Mouse (Mus musculus): ENCODE results near the gene Insr. TPM values are rescaled to one million over a fixed set of nuclear protein-coding genes. Genes with fewer than 3 reads are reported as not detected.
A peak's percentile ranks its signal among the peaks of the same experiment; 100 is the strongest.
"Not testable (repeated sequence)": the region's sequence is repeated elsewhere in the genome, so short reads cannot be mapped to it uniquely, and the experiment has no call there.

Gene Insr
- total RNA-seq, 2 experiments from 2014 or later: 44.5 to 47.6 TPM

DNA sequence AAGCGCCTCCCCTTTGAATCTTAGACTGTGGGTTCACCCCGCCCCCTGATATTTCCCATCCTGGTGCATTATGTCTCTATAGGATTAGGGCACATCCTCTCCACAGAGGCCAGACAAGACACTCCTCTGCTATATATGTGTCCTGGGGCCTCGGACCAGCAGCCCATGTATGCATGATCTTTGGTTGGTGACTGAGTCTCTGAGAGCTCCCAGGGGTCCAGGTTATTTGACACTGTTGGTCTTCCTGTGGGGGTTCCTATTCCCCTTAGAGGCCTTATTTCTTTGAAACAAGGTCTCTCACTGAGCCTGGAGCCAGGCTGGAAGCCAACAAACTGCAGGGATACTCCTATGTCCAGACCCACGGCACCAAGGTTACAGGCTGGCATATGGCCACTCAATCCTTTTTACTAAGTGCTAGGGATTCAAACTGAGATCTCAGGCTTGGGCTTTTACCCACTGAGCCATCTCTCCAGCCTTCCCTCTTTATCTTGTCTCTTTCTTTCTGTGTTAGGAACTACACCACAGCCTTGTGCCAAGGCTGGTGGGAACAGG is 62.8 kb downstream of the Insr start:
- DNase-seq (ENCODE audit: extremely low spot score in 1 of 2, low spot score in 2 of 2): peak in 1 of 2 experiments; percentile 59
- intact Hi-C loops (cut with DNase I): no loop called here

DNA sequence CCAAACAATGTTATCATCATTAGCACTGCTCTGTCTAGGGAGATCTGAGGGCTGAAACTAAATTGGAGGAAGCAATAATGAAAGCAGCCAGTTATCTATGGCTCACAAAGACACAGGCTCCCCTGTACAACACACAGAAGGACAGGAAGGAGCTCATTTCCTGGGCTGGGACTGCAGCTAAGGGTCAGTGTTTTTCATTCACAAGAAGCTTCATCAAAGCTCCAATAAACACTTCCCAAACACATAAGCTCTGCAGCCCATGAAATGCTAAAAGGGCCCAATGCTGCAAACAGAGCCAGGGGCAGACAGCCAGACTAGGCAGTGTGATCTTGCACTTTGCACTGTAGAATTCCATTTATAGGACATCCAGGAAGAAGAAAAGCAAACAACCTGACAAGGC is 63.9 kb downstream of the Insr start:
- intact Hi-C loops (cut with DNase I): no loop called here
- peak in 1 of 2 experiments; percentile 77 for DNase-seq (ENCODE audit: extremely low spot score in 1 of 2, low spot score in 2 of 2)

DNA sequence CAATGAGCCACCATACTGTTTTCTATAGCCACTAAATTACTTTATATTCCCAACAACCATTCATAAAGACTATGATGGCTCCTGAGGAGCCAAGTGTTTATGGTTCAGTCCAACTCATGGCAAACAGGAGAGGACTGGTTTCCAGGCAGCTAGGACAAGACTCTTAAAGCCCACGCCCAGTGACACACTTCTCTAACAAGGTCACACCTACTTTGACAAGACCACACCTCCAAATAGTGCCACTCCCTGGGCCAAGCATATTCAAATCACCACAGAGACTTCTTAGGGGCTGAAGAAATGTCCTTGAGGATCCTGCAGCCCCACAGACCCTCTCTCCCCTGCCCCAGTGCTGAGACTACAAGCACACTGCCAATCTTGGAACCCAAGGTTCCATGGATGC is 64.8 kb downstream of the Insr start:
- intact Hi-C loops (cut with DNase I): no loop called here
- DNase-seq (ENCODE audit: extremely low spot score in 1 of 2, low spot score in 2 of 2): no peak

DNA sequence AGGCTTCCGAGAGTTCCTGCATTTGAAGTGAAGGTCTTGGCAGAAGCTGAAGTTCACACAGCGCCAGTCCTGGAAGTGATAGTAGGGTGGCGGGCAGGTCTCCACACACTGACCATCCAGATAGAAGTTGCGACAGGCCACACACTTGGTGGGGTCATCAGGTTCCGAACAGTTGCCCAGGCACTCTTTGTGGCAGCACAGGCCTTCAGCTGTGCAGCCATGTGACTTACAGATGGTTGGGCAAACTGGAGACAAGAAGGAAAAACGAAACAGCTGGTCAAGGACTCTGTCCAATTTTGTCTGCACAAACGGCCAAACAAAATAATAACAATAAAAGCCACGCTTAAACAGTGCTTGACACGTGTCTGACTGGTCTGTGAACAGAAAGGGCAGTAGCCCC is 68.0 kb downstream of the Insr start:
- intact Hi-C loops (cut with DNase I): no loop called here
- DNase-seq (ENCODE audit: extremely low spot score in 1 of 2, low spot score in 2 of 2): no peak

DNA sequence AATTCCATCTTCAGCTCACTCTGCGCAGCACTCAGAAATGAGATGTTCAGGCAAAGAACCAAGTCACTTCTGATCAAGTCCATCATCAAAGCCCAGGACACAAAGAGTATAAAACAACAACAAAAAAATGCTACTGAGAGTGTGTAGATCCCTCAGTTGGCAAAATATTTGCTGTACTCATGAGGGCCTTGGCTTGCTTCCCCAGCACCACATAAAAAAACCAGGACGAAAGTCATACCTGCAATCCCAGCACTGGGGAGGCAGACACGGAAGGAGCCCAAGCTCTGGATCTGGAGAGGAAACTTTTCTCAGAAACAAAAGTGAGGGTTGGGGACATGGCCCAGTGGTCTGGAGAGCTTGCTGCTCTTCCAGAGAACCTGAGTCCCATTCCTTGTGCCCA is 69.5 kb downstream of the Insr start:
- DNase-seq (ENCODE audit: extremely low spot score in 1 of 2, low spot score in 2 of 2): no peak
- intact Hi-C loops (cut with DNase I): no loop called here

DNA sequence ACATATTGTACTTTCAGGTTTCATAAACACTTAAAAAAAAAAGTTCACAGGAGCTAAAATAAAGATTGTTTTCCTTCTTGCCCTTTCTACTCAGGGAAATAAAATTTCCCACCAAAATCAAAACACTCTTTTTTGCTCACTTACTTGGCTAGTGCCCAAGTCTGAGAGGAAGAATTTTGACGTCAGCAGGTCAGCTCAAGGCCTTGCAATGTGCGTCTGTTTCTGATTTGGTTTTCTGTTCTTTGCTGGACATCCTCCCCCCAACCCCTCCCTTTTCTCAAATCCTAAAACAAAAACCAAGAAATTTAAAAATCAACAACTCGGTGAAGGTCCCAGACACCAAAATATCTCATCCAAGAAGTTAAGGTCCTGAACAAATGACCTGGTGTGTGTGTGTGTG is 70.1 kb downstream of the Insr start:
- intact Hi-C loops (cut with DNase I): no loop called here
- DNase-seq (ENCODE audit: extremely low spot score in 1 of 2, low spot score in 2 of 2): peak in 1 of 2 experiments; percentile 43

DNA sequence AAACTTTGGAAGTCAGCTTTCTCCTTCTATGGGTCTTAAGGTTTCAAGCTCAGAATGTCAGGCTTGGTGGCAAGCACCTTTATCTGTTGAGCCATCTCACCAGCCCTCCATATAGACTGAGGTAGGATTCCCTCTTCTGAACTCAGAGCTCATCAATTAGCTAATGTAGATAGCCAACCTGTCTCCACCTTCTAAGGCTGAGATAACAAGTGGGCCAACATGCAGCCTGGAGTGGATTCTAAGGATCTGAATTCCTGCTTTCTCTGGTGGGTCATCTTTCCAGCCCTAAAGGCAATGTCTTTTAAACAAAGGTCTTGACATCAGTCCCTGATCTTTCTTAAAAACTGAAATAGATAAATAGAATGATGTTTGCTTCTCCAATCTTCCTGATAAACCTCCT is 70.7 kb downstream of the Insr start:
- intact Hi-C loops (cut with DNase I): no loop called here
- no peak for DNase-seq (ENCODE audit: extremely low spot score in 1 of 2, low spot score in 2 of 2)

DNA sequence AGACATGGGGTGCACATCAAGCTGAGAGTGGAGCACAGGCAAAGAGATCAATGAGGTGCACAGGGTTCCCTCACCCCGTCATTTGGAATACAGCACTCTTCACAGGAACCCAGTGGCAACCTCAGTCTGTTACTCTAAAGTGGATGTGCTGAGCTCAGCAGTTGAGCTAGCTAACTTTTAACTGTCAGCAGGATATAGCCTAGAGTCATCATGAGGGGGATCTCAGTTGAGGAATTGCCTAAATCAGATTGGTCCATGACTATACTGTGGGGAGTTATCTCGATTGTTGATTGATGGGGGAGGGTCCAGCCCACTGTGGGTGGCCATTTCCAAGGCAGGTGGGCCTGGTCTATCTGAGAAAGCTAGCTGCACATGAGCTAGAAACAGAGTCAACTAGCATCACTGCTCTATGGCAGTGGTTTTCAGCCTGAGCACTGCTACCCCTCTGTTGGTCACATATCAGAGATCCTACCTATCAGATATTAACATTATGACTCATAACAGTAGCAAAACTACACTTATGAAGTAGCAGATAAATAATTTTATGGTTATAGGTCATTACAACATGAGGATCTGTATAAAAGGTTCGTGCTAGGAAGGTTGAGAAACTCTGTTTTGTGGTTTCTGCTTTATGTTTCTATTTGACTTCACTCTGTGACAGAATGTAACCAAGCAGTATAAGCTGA is 74.5 kb downstream of the Insr start:
- DNase-seq (ENCODE audit: extremely low spot score in 1 of 2, low spot score in 2 of 2): no peak
- intact Hi-C loops (cut with DNase I): no loop called here

DNA sequence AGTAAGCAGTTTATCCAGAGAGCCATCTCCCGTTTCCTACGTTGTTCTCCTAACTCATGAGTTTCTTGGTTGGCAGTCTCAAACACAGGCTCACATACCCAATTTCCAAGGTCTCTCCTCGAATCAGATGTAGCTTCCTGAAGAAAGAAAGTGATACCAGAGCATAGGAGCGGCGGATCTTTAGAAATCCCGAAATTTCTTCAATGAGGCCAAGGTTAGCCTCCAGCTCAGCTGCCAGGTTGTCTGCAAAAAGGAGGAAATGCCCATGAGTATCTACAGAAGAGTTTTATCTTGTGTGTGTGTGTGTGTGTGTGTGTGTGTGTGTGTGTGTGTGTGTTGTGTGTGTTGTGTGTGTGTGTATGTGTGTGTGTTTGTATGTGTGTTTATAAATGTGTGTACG is 76.6 kb downstream of the Insr start:
- intact Hi-C loops (cut with DNase I): no loop called here
- DNase-seq (ENCODE audit: extremely low spot score in 1 of 2, low spot score in 2 of 2): no peak

DNA sequence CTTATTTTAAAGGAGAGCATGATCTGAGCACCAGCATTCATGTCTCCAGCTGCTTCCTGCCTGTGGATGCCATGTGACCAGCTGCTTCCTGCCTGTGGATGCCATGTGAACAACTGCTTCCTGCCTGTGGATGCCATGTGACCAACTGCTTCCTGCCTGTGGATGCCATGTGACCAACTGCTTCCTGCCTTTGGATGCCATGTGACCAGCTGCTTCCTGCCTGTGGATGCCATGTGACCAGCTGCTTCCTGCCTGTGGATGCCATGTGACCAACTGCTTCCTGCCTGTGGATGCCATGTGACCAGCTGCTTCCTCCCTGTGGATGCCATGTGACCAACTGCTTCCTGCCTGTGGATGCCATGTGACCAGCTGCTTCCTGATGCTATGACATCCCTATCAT is 85.1 kb downstream of the Insr start:
- intact Hi-C loops (cut with DNase I); DNase-seq (ENCODE audit: extremely low spot score in 1 of 2, low spot score in 2 of 2): not testable (repeated sequence)

DNA sequence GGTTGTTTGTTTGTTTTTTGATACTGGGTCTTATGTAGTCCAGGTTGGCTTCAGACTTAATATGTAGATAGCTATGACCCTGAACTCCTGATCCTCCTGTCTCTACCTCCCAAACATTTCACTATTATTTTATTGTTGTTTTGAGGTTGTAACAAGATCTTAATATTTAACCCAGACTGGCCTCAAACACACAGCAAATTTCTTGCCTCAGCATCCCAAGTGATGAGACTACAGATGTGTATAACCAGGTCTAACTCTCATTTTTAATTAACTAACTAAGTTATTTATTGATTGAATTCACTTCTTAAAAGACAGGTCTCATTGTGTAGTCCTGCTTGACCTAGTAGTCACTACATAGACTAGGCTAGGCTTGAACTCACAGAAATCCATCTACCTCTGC is 88.4 kb downstream of the Insr start:
- intact Hi-C loops (cut with DNase I): no loop called here
- DNase-seq (ENCODE audit: extremely low spot score in 1 of 2, low spot score in 2 of 2): no peak

DNA sequence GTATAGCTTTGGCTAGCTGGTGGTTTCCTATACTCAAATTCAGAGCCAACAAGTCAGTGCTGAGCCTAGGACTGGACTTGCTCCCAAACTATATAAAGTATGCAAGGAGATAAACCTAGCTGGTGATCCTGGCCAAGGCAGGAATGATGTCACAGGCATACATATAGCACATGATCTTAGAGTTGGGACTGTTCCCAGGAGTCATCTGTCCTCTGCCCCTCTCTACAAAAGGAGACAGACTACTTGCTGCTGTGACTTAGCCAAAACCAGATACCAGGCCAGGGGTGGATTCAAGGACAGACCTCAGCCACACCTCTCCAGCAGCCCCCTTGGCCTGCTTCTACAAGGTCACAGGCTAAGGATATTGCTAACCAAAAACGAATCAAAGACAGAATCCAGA is 92.0 kb downstream of the Insr start:
- DNase-seq (ENCODE audit: extremely low spot score in 1 of 2, low spot score in 2 of 2): no peak
- intact Hi-C loops (cut with DNase I): loop anchor here (10.0 kb wide), 2 partner anchors 147 to 257 kb away; no protein-coding TSS in a partner anchor

DNA sequence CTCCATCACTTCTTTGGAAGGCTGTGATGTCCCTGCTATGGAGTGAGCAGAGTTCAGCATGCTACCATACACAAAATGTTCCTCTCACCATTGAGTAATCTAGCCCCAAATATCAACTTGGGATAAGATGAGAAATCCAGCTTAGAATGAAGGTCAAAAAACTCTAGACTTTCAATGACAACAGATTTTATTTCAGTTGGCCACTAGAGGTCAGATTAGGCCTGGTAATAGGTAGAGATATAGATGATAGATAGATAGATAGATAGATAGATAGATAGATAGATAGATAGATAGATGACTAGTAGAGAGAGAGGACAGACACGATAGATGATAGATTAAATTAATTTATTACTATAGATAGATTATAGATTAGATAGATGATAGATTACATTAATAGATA is 99.5 kb downstream of the Insr start:
- DNase-seq (ENCODE audit: extremely low spot score in 1 of 2, low spot score in 2 of 2): no peak
- intact Hi-C loops (cut with DNase I): loop anchor here (10.0 kb wide), 2 partner anchors 155 to 265 kb away; no protein-coding TSS in a partner anchor

DNA sequence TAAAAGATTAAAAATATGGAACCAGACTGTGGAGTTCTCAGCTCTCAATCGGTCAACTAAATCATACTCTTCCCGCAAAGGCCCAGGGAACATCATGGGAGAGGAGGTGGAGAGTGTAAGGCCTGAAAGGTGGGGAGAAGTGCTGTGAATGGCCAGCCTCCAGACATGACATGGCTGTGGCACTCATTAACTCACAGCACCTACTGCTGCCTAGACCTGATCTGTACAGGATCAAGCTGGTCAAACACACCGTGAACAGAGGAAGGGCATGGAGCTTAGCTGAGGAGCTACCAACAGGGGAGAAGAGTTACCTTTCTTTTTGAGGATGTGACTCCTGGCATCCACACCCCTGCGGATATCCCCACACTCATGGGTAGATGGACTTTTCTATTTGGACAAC is 102.0 kb downstream of the Insr start:
- no peak for DNase-seq (ENCODE audit: extremely low spot score in 1 of 2, low spot score in 2 of 2)
- intact Hi-C loops (cut with DNase I): no loop called here

DNA sequence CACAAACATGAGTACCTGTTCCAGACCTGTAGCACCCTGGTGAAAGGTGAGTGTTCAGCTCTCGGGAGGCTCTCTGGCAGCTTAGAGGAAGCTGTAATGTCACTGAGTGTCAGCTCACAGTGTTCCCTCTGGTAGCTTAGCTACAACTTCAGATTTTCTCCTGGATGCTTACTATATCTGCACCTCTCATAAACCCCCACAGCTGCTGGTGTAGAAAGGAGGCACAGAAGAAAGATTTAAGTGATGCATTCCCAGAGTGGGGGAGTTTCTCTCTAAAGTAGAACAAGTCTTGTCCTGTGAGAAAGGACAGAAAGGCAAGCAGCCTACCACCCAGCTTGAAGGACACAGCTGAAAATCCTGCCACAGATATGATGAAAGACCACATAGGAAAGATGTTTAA is 107.2 kb downstream of the Insr start:
- intact Hi-C loops (cut with DNase I): no loop called here
- DNase-seq (ENCODE audit: extremely low spot score in 1 of 2, low spot score in 2 of 2): no peak

DNA sequence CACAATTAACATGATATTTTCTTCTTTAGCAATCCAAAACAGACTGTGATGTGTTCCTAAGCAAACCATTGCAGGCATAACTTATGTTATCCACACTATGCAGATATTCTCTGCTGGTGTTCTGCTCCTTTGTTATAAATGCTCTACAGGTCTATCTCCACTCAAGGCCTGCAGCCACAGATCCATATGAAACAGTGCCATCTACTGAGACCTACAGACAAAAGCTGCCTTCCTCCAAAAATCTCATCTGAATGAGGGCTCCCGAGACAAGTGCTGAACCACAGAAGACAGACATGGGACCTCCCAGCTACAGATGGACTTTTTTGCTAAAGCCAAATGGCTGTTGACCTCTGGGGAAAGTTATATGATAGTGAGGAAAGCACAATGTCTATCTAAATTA is 132.9 kb downstream of the Insr start:
- intact Hi-C loops (cut with DNase I): no loop called here
- no peak for DNase-seq (ENCODE audit: extremely low spot score in 1 of 2, low spot score in 2 of 2)

DNA sequence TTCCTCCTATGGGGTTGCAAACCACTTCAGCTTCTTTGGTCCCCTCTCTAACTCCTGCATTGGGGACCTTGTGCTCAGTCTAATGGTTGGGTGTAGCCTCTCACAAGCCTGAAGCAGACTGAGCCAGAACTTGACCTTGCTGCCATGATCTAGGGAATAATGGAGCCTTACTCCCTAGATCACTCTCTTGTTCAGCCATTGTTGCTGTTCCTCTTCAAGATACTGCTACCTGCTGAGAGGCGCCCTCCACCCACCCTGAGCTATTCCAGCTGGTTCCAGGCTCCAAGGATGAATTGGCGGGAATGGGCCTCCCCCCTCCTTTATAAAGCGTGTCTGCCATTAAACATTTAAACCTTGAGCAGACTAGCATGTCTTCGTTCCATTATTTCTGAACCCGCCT is 179.0 kb downstream of the Insr start:
- DNase-seq (ENCODE audit: extremely low spot score in 1 of 2, low spot score in 2 of 2); intact Hi-C loops (cut with DNase I): not testable (repeated sequence)

Data from left cerebral cortex, postnatal 10 days (tissue).